Mouse (Mus musculus) stomach, postnatal 0 days (tissue): Measurements from ENCODE around the gene Tepsin.

Experiments
- CTCF ChIP-seq: IDR thresholded peaks from 2 replicates; pipeline ENCODE4 v1.5.1; 2016; ENCODE audit warnings: antibody characterized with exemption, low read depth, mild to moderate bottlenecking, moderate library complexity
- EP300 ChIP-seq: optimal IDR thresholded peaks from 2 replicates; pipeline ENCODE3; 2016; ENCODE audit warnings: antibody characterized with exemption

- TF ChIP-seq CTCF (no peak), EP300 (no peak)
Measured at GRCm38 (mm10) chr11:120049067-120049466, 49.5 kb downstream of the Tepsin start.
